9 mouse cellular contexts compared by ENCODE assay signal in genomic region chr12:86834416-86834772, GRCm38 (mm10). TPM values are rescaled to one million over a fixed set of nuclear protein-coding genes. Genes with fewer than 3 reads are reported as not detected.
DNase-seq lines count a peak whose midpoint lies in the region; ATAC-seq and TF ChIP-seq lines count a peak whose summit lies in the region.
"Had no signal": no experiment of that assay in that cellular context is flagged by ENCODE, and none has a peak within 500 bp of the region (broad histone marks: within the 10 kb centered on the region; RNA-seq: fewer than 3 reads in every experiment).

No protein-coding gene starts in this region.

- ATAC-seq in heart, postnatal 0 days (ENCODE audit: insufficient read depth, low read depth) = no peak
- no peak for ATAC-seq in midbrain, embryonic 15.5 days (replicated peaks)

- H3K4me2 ChIP-seq in heart, postnatal 0 days (ENCODE audit: low read depth, low read length) = no peak overlapping the region
- no peak overlapping the region for H3K4me2 ChIP-seq in midbrain, embryonic 15.5 days

- H3K27me3 ChIP-seq in heart, embryonic 10.5 days (ENCODE audit: insufficient read depth, poor library complexity, severe bottlenecking) = no peaks in the 10 kb centered on the region
- H3K27me3 ChIP-seq in MEL (ENCODE audit: control insufficient read depth in 1 of 2, insufficient read depth in 2 of 2, low read length in 2 of 2) = no peaks in the 10 kb centered on the region
- no peaks in the 10 kb centered on the region for H3K27me3 ChIP-seq in heart, postnatal 0 days (ENCODE audit: control insufficient read depth, insufficient read depth, low read length)
- no peaks in the 10 kb centered on the region for H3K27me3 ChIP-seq in midbrain, embryonic 15.5 days (replicated peaks)

- no peak; a peak in 1 of 4 replicates for TF ChIP-seq POLR2A in MEL (IDR thresholded peaks at IDR 0.05; ENCODE audit: control insufficient read depth in 1 of 2, insufficient read depth in 1 of 2, low read depth in 1 of 2, low read length in 2 of 2, poor library complexity in 1 of 2)
- no peak for TF ChIP-seq POLR2A in olfactory bulb, adult 2 months (IDR thresholded peaks at IDR 0.05; ENCODE audit: insufficient read depth, low read depth, low read length)

- peaks cover 72% of the 10 kb centered on the region for H3K4me1 ChIP-seq in heart, embryonic 10.5 days
- H3K4me1 ChIP-seq in MEL (ENCODE audit: control insufficient read depth in 1 of 2, insufficient read depth in 2 of 2, low read length in 2 of 2) = peaks cover 24 to 49% of the 10 kb centered on the region in 2 experiments
- peaks cover 57% of the 10 kb centered on the region for H3K4me1 ChIP-seq in heart, postnatal 0 days (ENCODE audit: control insufficient read depth, insufficient read depth)
- peaks cover 47% of the 10 kb centered on the region for H3K4me1 ChIP-seq in olfactory bulb, adult 2 months (ENCODE audit: control insufficient read depth, insufficient read depth, low read length)
- H3K4me1 ChIP-seq in midbrain, embryonic 15.5 days = peaks cover 40% of the 10 kb centered on the region

- H3K27ac ChIP-seq in heart, embryonic 10.5 days = peak overlapping the region; percentile 96
- peak overlapping the region; percentile 98 for H3K27ac ChIP-seq in MEL (ENCODE audit: control insufficient read depth, low read depth, low read length)
- H3K27ac ChIP-seq in heart, postnatal 0 days (ENCODE audit: low read depth) = peak overlapping the region; percentile 93
- peak overlapping the region; percentile 59 for H3K27ac ChIP-seq in olfactory bulb, adult 2 months (ENCODE audit: insufficient read depth, low read depth, low read length)
- H3K27ac ChIP-seq in midbrain, embryonic 15.5 days = no peak overlapping the region

- 44% methylated on average over 3 of the region's 3 CpGs for WGBS in heart, embryonic 10.5 days
- 24% methylated on average over 3 of the region's 3 CpGs for WGBS in heart, postnatal 0 days
- WGBS in olfactory bulb, adult 2 months = 80% methylated on average over 3 of the region's 3 CpGs
- WGBS in midbrain, embryonic 15.5 days = 84% methylated on average over 3 of the region's 3 CpGs

- no peaks in the 10 kb centered on the region for H3K9me3 ChIP-seq in heart, embryonic 10.5 days
- no peaks in the 10 kb centered on the region for H3K9me3 ChIP-seq in MEL (replicated peaks; ENCODE audit: insufficient read depth, low read length)
- H3K9me3 ChIP-seq in heart, postnatal 0 days (replicated peaks; ENCODE audit: control insufficient read depth, low read length) = no peaks in the 10 kb centered on the region
- no peaks in the 10 kb centered on the region for H3K9me3 ChIP-seq in midbrain, embryonic 15.5 days

- TF ChIP-seq CTCF in MEL (IDR thresholded peaks at IDR 0.05 in 2 of 3, conservative IDR thresholded peaks at IDR 0.05 in 1 of 3; ENCODE audit: control insufficient read depth in 1 of 3, insufficient read depth in 1 of 3, low read depth in 2 of 3, low read length in 3 of 3, poor library complexity in 1 of 3, severe bottlenecking in 1 of 3) = no peak
- no peak for TF ChIP-seq CTCF in heart, postnatal 0 days (IDR thresholded peaks at IDR 0.05; ENCODE audit: low read depth)
- TF ChIP-seq CTCF in olfactory bulb, adult 2 months (IDR thresholded peaks at IDR 0.05; ENCODE audit: insufficient read depth, low read depth, low read length) = no peak

- no peak for DNase-seq in heart, embryonic 10.5 days (ENCODE audit: low spot score)
- no peak for DNase-seq in heart, adult 9 months (ENCODE audit: low spot score in 2 of 2)
- DNase-seq in MEL (ENCODE audit: low read depth, low spot score) = peak; percentile 91
- DNase-seq in heart, postnatal 0 days (ENCODE audit: low spot score) = peak; percentile 11
- no peak for DNase-seq in urinary bladder, postnatal 36 days (ENCODE audit: low spot score in 2 of 2)
- DNase-seq in frontal cortex, postnatal 25 days (ENCODE audit: low spot score in 2 of 2) = no peak
- DNase-seq: right cerebral cortex, postnatal 4 days had no signal

- no peak for TF ChIP-seq RAD21 in MEL (IDR thresholded peaks at IDR 0.05; ENCODE audit: low read depth, low read length)

- H3K4me3 ChIP-seq in heart, embryonic 10.5 days = no peak overlapping the region
- peak overlapping the region in 1 of 2 experiments; percentile 23; a peak in 3 of 4 replicates for H3K4me3 ChIP-seq in MEL (ENCODE audit: control insufficient read depth in 1 of 2, insufficient read depth in 1 of 2, low read depth in 2 of 2, low read length in 2 of 2)
- H3K4me3 ChIP-seq in heart, postnatal 0 days (ENCODE audit: low read depth, low read length) = no peak overlapping the region
- no peak overlapping the region for H3K4me3 ChIP-seq in olfactory bulb, adult 2 months (ENCODE audit: insufficient read depth, low read depth, low read length)
- no peak overlapping the region for H3K4me3 ChIP-seq in midbrain, embryonic 15.5 days

- no peaks in the 10 kb centered on the region for H3K36me3 ChIP-seq in heart, embryonic 10.5 days
- peaks cover 0 to 33% of the 10 kb centered on the region in 2 experiments; a peak in 2 of 4 replicates for H3K36me3 ChIP-seq in MEL (ENCODE audit: control insufficient read depth in 1 of 2, insufficient read depth in 2 of 2, low read length in 2 of 2)
- no peaks in the 10 kb centered on the region for H3K36me3 ChIP-seq in heart, postnatal 0 days (replicated peaks; ENCODE audit: control insufficient read depth, insufficient read depth, low read length)
- H3K36me3 ChIP-seq in midbrain, embryonic 15.5 days (replicated peaks) = no peaks in the 10 kb centered on the region

- H3K79me2 ChIP-seq in MEL (ENCODE audit: control insufficient read depth, insufficient read depth, low read length, poor library complexity) = no peaks in the 10 kb centered on the region

- peak overlapping the region; percentile 54 for H3K9ac ChIP-seq in MEL (ENCODE audit: control insufficient read depth, low read depth, low read length, poor library complexity, severe bottlenecking)
- no peak overlapping the region for H3K9ac ChIP-seq in heart, postnatal 0 days (replicated peaks; ENCODE audit: low read depth, low read length)
- H3K9ac ChIP-seq in midbrain, embryonic 15.5 days = no peak overlapping the region

- peak; percentile 73 to 87 for TF ChIP-seq EP300 in MEL (IDR thresholded peaks at IDR 0.05; ENCODE audit: low read depth in 1 of 2, low read length in 2 of 2)
- no peak for TF ChIP-seq EP300 in heart, postnatal 0 days (IDR thresholded peaks at IDR 0.05; ENCODE audit: low read depth)

TF ChIP-seq in MEL, 35 proteins besides CTCF, POLR2A, EP300 and RAD21 (continues in another document):
- no peak for TF ChIP-seq ZC3H11A (IDR thresholded peaks at IDR 0.05; ENCODE audit: low read depth, low read length)
- TF ChIP-seq POLR2AphosphoS5 (IDR thresholded peaks at IDR 0.05; ENCODE audit: borderline replicate concordance, low read depth, low read length) = no peak
- TF ChIP-seq CHD1 (IDR thresholded peaks at IDR 0.05; ENCODE audit: low read depth, low read length) = no peak
- no peak for TF ChIP-seq USF1 (IDR thresholded peaks at IDR 0.05; ENCODE audit: low read depth, low read length)
- peak; percentile 47; the same call in 1 of the 2 replicates for TF ChIP-seq MYC (IDR thresholded peaks at IDR 0.05; ENCODE audit: low read depth, low read length)
- no peak for TF ChIP-seq MXI1 (IDR thresholded peaks at IDR 0.05; ENCODE audit: low read depth, low read length)
- TF ChIP-seq TBP (IDR thresholded peaks at IDR 0.05; ENCODE audit: low read depth, low read length) = 0 out of 2 replicates have a peak, but pooled peaks have one; percentile 40
- TF ChIP-seq TCF12 (IDR thresholded peaks at IDR 0.05; ENCODE audit: low read depth, low read length) = peak; percentile 85
- TF ChIP-seq MAX (IDR thresholded peaks at IDR 0.05; ENCODE audit: low read length) = 0 out of 2 replicates have a peak, but pooled peaks have one; percentile 3
- peak; percentile 43 for TF ChIP-seq RCOR1 (IDR thresholded peaks at IDR 0.05; ENCODE audit: low read depth, low read length)
- TF ChIP-seq KAT2A (conservative IDR thresholded peaks at IDR 0.05; ENCODE audit: low read depth, low read length) = no peak
- no peak; the same call in 1 of the 2 replicates for TF ChIP-seq JUND (IDR thresholded peaks at IDR 0.05; ENCODE audit: low read depth, low read length)
- no peak for TF ChIP-seq GABPA (IDR thresholded peaks at IDR 0.05; ENCODE audit: low read depth, low read length)
- TF ChIP-seq SMC3 (IDR thresholded peaks at IDR 0.05; ENCODE audit: low read depth, low read length) = no peak
- TF ChIP-seq ZKSCAN1 (IDR thresholded peaks at IDR 0.05; ENCODE audit: low read depth, low read length) = no peak
- TF ChIP-seq ELF1 (IDR thresholded peaks at IDR 0.05; ENCODE audit: low read depth, low read length) = no peak
- TF ChIP-seq ZMIZ1 (IDR thresholded peaks at IDR 0.05; ENCODE audit: low read depth, low read length) = peak; percentile 74; the same call in 1 of the 2 replicates
- TF ChIP-seq MEF2A (IDR thresholded peaks at IDR 0.05; ENCODE audit: extremely low read depth, insufficient replicate concordance, low read depth, low read length, poor library complexity, severe bottlenecking) = no peak
- no peak for TF ChIP-seq USF2 (IDR thresholded peaks at IDR 0.05; ENCODE audit: borderline replicate concordance in 1 of 2, insufficient read depth in 1 of 2, low read depth in 1 of 2, low read length in 2 of 2)
- TF ChIP-seq HCFC1 (IDR thresholded peaks at IDR 0.05; ENCODE audit: low read depth, low read length) = peak; percentile 11; the same call in 1 of the 2 replicates
- no peak for TF ChIP-seq POLR2AphosphoS2 (IDR thresholded peaks at IDR 0.05; ENCODE audit: low read length)
- no peak for TF ChIP-seq MYB (IDR thresholded peaks at IDR 0.05; ENCODE audit: low read depth, low read length)
- TF ChIP-seq E2F4 (IDR thresholded peaks at IDR 0.05; ENCODE audit: borderline replicate concordance, low read depth, low read length) = no peak
- no peak; the same call in 1 of the 2 replicates for TF ChIP-seq CHD2 (IDR thresholded peaks at IDR 0.05; ENCODE audit: low read length)
- TF ChIP-seq NELFE (IDR thresholded peaks at IDR 0.05; ENCODE audit: low read depth, low read length) = no peak; the same call in 1 of the 2 replicates

RNA-seq across cellular contexts. Expression of gene Irf2bpl, which starts 50.2 kb away (rescaled TPM):
- 28.7 and 35.3 TPM in 2 replicates for polyA plus RNA-seq in heart, embryonic 10.5 days (2016; fragmentation: Nextera tagmentation; extraction: Ambion mirVana)
- total RNA-seq in MEL (2012; rRNA removed) = 6.9 and 8.2 TPM in 2 replicates
- 1 to 10 TPM in 1 of 2 experiments, not detected in 1; 8.0 TPM for polyA plus RNA-seq in MEL (2012; ENCODE audit: insufficient read depth in 1 of 2, insufficient read length in 2 of 2, low read depth in 1 of 2, low replicate concordance in 2 of 2, missing spikeins in 1 of 2)
- 74.0 and 88.5 TPM in 2 replicates for total RNA-seq in heart, postnatal 0 days (2014; rRNA removed; ENCODE audit: low replicate concordance)
- polyA plus RNA-seq in heart, postnatal 0 days (2015; fragmentation: Nextera tagmentation; extraction: Ambion mirVana) = 26.4 and 30.0 TPM in 2 replicates
- not detected in 2 replicates for polyA plus RNA-seq in olfactory bulb, adult 2 months (2012; ENCODE audit: insufficient read depth, insufficient read length, low replicate concordance, missing spikeins)
- 94.3 and 98.5 TPM in 2 replicates for polyA plus RNA-seq in midbrain, embryonic 15.5 days (2015; fragmentation: Nextera tagmentation; extraction: Ambion mirVana)

Comparison
In these comparisons a context has a peak if more than half of its experiments do, and no peak if none do; other contexts are left out.
1. DNase-seq: peak in MEL (single experiment) and heart, postnatal 0 days (single experiment); none in heart, embryonic 10.5 days (single experiment), heart, adult 9 months (0 of 2), urinary bladder, postnatal 36 days (0 of 2) and frontal cortex, postnatal 25 days (0 of 2).